Mouse (Mus musculus) cerebellum, postnatal 25 days (tissue): Measurements from ENCODE around the gene 4921539E11Rik.

Experiments used
- DNase-seq, 2 experiments: peaks; one replicate each; pipeline ENCODE4 v3.0.0; 2021; ENCODE audit warnings: mixed read lengths in 2 of 2

4921539E11Rik gene

DNA sequence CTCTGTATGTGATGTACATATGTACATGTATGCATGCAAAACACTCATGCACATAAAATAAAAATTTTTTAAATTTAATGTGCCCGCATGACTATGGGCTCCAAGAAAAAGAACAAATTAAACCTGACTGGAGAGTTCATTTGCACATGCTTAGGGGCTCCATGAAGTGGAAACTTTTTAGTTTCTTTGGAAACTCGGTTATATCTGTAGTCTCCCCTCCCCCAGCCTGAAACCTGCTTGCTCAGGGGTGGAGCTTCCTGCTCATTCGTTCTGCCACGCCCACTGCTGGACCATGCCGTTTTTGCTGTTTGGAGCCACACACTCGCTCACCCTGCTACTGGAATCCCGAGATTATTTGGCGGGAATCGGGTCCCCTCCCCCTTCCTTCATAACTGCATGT is 67.8 kb downstream of the 4921539E11Rik start:
- DNase-seq: no peak

DNA sequence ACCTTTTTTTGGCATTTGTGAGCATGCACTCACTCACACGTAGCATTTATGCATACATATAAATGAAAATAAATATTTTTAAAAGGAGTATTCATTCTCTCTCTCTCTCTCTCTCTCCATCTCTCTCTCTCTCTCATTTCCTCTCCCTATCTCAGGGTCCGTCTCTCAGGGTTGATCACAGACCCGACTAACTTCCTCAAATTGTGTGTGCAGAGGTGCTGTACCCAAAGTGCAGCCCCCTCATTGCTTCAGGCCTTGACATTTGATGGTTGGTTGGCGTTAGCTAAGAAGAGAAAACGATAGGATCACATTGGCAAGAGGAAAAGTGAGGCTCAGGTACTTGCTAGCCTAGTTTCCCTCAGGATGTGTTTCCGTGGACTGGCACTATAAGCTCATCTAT is 68.9 kb downstream of the 4921539E11Rik start:
- no peak for DNase-seq

DNA sequence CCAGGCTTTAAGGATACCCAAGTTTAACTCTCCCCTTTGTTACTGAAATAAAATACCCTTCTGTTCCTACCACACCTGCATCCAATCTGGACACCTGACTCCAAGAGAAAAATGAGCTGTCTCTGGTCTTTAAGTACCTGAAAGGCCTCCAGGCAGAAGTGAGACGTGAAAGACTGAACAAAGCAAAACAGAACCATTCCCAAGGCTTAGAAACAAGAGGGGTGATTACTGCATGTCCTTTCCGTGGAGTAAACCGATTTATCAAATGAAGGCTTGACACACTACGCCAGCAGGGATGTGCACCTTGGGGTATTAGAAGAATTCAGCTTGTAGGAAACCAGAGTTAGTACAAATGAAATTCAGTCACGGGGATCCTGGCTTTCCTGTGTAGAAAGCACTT is 71.7 kb downstream of the 4921539E11Rik start:
- no peak for DNase-seq

DNA sequence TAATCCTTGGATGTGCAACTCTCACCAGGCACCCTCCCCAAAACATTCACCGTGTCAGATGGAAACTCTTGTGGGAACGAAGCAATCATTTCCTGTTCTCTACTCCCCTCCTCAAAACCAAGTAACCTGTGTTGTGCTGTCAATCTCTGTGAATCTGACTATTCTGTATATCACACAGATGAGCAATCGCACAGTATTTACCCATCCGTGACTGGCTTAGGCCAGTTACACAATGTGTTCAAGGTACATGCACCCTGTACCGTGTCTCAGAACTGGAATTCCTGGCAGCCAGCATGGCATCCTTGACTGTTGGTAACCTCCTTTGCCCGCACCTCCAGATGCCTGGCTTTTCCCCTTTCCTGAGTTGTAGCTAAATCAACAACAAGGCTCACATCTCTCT is 74.6 kb downstream of the 4921539E11Rik start:
- no peak for DNase-seq

DNA sequence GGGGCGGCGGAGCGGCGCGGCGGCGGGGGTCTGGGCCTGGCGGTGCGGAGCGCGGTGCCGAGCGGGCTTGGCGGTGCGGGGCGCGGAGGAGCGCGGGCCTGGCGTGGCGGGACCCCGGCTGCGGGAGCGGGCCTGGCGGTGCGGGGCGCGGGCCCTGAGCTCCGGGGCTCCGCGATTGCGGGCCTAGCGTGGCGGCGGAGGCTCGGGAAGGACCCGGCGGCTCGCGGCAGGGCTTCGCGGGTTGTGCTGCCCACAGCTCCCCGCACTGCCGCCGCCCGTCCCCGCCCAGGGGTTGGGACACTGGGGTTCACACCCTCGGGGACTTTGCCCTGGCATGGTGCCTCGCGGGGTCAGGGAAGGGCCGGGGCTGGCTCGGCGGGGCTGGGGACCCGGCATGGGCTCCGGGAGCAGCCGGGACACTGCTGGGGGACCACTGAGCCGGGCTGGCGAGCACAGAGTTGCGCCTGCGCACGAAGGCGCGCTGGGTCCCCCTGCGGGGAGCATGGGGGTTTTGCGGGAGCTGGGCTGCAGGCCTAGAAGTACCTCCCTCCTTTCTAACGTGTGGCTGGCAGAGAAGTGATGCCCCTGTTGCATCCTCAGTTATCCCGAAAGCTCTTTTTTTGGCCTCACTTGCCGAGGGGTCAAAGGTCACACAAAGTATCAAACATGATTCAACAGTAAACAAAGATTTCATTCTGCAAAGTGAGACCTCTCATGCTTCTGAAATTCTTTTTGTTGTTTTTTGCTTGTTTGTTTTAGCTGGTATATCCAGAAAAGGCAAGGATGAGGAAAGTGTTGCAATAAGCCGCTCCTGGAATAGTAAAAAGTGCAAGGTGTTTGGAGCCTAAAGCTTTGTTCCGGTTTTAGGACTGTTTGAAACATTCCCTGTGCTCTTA is 75.5 kb downstream of the 4921539E11Rik start, which contains the start of gene Slc35d1:
Gene Slc35d1 (minus strand): TSS at position 240 of the 896 bp plus-strand sequence.
- peak; percentile 86 to 88 for DNase-seq

DNA sequence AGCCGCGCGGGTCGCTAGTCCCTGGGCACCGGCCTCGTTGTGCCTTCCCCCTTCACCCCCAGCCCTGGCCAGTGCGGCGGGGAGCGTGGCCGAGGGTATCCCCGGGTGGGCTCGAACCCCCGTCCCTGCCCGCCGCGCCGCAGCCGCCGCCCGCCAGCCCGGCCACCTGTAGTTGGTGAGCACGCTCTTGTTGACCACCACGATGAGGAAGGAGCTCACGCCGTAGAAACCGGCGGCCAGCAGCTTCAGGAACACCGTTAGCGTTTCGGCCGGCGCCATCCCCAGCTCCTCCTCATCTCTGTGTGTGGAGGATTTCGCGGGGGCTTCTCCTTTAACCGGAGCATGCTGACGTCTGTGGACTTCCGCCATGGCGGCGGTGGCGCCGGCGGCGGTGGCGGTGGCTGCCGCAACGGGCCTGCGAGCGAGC is 76.2 kb downstream of the 4921539E11Rik start:
- peak in 1 of 2 experiments; percentile 86 for DNase-seq

DNA sequence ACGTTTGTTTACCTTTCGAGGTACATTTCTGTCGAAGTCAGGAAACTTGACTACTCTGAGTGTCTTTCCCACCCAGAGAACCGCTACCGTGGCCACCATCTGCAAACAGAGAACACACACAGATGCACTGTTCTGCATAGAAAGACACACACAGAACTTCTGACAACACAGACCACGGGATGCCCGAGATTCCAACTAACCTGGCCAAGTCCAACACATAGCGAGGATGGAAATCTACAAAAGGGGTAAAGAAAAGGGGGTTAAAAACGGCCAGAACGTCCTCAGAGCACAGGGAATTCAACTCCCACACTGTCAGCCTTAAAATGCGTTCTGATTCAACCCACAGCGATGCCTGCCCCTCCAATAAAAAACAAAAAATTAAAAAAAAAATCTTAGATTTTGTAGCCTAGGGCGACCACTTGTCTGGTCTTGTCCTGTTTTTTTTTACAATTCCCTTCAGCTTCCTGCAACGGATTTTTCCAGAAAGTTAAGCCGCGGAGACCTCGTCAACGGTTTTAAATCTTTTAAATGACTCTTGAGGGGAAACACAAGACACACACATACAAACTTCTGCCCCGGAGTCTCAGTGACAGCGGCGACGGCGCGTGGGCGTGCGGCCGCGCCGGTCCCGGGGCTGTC is 76.7 kb downstream of the 4921539E11Rik start:
- DNase-seq: peak; percentile 39 to 40

DNA sequence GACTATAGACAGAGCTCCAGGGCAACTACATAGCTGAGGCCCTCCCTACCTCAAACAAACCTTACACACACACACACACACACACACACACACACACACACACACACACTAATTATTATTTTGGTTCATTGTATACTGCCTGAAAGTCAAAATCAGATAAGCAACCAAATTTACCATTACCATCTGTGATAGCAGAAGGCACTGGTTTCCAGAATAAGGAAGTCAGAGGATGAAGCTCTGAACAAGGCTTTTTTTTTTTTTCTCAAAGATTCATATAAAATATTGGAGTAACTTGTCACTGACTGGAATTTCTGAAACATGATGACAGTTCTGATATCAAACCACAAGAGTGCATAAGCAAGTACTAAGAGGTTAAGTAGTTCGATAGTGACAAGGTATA is 82.1 kb downstream of the 4921539E11Rik start:
- no peak for DNase-seq

DNA sequence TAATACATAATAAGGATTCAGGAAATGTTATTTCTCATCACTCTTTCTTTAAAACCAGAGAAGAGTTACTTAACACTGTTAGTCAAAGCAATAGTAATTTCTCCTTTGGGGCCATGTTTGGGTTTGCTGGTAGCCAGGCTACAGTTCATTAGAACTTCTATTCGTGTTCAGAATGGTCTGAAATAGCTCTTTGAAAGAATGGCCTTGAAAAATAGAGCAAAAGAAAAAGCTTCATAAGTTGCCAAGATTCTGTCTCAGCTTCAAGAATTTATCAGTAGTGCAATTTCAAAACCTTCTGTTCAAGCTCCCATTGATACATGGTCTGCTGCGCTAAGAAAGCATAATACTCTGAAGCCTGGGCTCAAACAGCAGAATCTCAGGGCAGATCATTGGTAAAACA is 87.0 kb downstream of the 4921539E11Rik start:
- DNase-seq: no peak

DNA sequence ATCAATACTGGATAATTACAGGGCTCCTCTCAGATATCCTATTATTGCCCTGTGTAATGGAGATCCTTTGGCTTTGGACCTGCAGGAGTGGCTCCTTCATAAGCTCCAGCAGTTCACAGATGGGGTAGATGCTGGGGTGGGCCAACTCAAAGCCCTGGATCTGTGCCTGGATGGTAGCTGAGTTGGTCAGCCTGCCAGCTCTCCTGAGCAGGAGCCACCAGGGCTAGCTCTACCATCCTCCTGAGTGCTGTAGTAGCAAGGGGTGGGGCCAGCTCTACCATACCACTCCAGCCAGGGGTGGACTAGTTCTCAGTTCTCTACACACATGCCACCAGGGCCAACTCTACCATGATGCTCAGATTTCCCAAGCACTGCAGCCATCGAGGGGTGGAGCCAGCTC is 90.6 kb downstream of the 4921539E11Rik start:
- DNase-seq: no peak

DNA sequence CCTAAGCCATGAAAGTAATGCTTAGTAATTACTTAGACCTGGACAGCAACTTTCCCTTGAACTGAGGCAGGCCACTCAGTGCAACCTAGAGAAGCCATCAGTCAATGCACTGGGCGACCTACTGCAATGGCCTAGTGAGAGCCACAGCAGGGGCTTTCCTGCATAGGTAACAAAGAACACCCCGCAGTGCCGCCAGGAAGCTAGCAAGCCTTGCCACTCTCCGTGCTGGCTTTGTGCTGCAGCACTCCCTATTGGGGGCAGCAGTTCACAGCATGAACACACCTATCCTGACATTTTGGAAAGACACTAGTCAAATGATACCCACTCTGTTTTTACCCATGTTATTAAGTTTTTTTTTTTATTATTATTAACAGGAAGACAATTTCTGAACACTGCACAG is 91.6 kb downstream of the 4921539E11Rik start:
- no peak for DNase-seq

DNA sequence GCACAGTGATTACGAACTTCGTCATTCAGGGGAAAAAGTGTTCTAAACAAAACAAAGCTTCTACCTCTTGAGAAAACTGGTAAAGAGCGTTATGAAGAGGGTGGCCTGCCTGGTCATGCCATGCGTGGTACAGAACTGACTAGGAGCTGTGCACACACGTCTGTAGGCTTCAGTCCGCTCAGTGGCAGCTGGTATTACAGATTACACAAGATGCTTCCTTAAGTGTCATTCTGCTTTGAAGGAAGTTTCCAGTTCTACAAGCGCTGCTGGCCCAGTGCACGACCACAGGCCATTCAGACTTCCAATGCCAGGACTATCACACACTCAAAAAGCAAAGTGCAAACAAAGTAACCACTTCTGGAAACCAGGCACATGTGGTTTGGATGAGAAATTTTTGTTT is 93.3 kb downstream of the 4921539E11Rik start:
- DNase-seq: no peak

DNA sequence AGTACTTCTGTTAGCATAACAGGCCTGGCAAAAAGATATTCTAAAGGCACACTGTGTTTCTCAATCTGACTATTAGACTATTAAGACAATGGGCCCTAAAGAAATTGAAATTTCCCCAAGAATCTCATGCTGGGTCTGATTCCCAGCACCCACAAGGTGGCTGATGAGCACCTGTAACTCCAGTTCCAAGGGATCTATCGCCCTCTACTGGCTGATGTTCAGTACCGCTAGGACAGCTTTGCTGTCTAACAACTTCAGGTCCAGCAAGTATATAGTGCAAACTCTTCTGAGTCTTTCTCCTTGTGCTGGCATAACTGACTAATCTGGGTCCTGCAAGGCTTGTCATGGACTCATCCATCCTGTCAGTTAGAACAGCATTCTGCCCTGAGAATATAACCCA is 98.2 kb downstream of the 4921539E11Rik start:
- DNase-seq: no peak

DNA sequence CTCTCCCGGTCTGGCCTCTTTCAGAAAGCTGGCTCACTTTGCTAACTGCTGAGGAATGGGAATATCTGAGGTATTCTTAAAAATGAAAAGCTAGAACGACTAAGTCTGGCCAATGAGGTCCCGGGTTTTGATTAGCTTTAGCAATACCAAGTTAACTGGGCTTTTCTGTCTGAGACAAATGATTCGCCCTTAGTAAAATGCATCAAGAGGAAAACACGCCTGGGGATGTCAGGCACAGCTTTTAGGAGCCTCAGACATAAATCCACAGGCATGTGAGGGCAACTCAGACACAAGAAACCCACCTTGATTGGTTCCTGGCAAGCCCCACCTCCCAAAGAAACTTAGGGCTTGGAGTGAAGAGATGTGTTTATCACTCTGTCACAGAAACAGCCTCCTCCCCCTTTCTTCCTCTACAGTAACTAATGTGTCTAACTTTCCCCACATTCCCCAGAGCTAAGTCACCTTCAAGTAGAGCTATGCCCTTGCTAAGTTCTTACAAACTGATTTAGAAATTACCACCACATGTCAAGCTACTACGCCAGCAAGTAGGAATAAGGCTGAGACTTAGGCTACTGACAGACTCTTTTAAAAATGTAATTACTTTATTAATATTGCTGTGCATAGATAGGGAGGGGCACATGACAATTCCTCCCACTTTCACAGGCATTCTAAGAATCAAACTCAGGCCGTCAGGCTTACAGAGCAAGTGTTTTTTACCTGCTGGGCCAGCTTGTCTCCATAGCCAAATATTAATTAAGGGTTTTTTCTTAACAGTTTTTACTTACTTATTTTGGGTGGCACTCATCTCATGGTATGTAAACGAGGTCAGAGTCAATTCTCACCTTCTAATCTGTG is 101.7 kb downstream of the 4921539E11Rik start:
- no peak for DNase-seq
